In the genomic region with DNA sequence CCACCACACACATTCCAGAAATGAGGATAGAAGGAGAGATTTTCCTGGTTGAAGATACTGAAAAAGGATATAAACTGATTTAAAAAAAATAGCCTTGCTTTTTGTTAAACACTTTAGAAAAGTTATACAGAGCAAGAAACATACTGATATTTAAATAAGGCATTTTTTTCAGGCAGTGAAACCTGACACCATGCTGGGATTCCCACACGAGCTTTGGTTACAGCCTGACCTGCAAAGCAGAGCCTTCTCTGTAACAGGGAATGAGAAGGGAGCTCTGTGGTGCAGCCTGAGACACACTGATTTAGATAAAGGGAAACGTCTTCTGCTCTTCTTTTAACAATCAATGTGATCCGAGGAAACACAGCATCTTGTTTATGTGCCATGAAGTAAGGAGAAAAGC, we compare ENCODE assay signal across 16 mouse cellular contexts. TPM values are rescaled to one million over a fixed set of nuclear protein-coding genes. Genes with fewer than 3 reads are reported as not detected.
DNase-seq lines count a peak whose midpoint lies in the region; ATAC-seq lines count a peak whose summit lies in the region.
"Had no signal": no experiment of that assay in that cellular context is flagged by ENCODE, and none has a peak within 500 bp of the region (broad histone marks: within the 10 kb centered on the region; RNA-seq: fewer than 3 reads in every experiment).

No protein-coding gene starts in this region.

- 4% methylated on average over 3 of the region's 3 CpGs for WGBS in heart, embryonic 15.5 days
- 4% methylated on average over 3 of the region's 3 CpGs for WGBS in embryonic facial prominence, embryonic 13.5 days
- whole genome bisulfite sequencing in hindbrain, embryonic 14.5 days = 13% methylated on average over 3 of the region's 3 CpGs

- no peak for ATAC-seq in heart, embryonic 15.5 days (replicated peaks; ENCODE audit: insufficient number of reproducible peaks, insufficient read depth, low FRiP score, low read depth)
- no peak for ATAC-seq in embryonic facial prominence, embryonic 13.5 days (ENCODE audit: insufficient number of reproducible peaks, insufficient read depth, low FRiP score, low TSS enrichment, low read depth)
- ATAC-seq in hindbrain, embryonic 14.5 days (ENCODE audit: low FRiP score) = no peak
- ATAC-seq: forebrain, embryonic 16.5 days; inflammation-experienced regulatory T-cells, adult 6 months had no signal

- H3K4me1 ChIP-seq in heart, embryonic 15.5 days (replicated peaks) = peaks cover 5% of the 10 kb centered on the region
- H3K4me1 ChIP-seq in embryonic facial prominence, embryonic 13.5 days = peaks cover 19% of the 10 kb centered on the region
- peaks cover 10% of the 10 kb centered on the region; the same call in 1 of the 2 replicates for H3K4me1 ChIP-seq in hindbrain, embryonic 14.5 days (replicated peaks; ENCODE audit: control insufficient read depth, insufficient read depth, low read length)

- no peak overlapping the region for H3K9ac ChIP-seq in heart, embryonic 15.5 days
- H3K9ac ChIP-seq in embryonic facial prominence, embryonic 13.5 days = no peak overlapping the region
- no peak overlapping the region for H3K9ac ChIP-seq in hindbrain, embryonic 14.5 days
- H3K9ac ChIP-seq: neural tube, embryonic 13.5 days had no signal

- no peak for DNase-seq in heart, adult 11 months
- DNase-seq in 3T3-L1 (ENCODE audit: low read depth, low spot score) (peak; percentile 45), NIH3T3 (ENCODE audit: low read depth) (peak; percentile 67)
- DNase-seq in spleen, postnatal 14 days (ENCODE audit: low spot score in 2 of 2) = no peak
- DNase-seq in hindbrain, embryonic 14.5 days (ENCODE audit: low spot score) = no peak
- no peak for DNase-seq in cerebellum, postnatal 25 days
- DNase-seq: adrenal gland, postnatal 36 days; cerebellum, adult 9-11 months; heart, adult 2 months; thymus, adult 18-20 months had no signal

- no peak overlapping the region for H3K4me3 ChIP-seq in heart, embryonic 15.5 days
- no peak overlapping the region for H3K4me3 ChIP-seq in embryonic facial prominence, embryonic 13.5 days
- H3K4me3 ChIP-seq in hindbrain, embryonic 14.5 days (replicated peaks; ENCODE audit: low read length) = no peak overlapping the region
- H3K4me3 ChIP-seq: heart, adult 2 months; neural tube, embryonic 13.5 days had no signal

- H3K9me3 ChIP-seq in heart, embryonic 15.5 days (replicated peaks) = no peaks in the 10 kb centered on the region
- no peaks in the 10 kb centered on the region for H3K9me3 ChIP-seq in embryonic facial prominence, embryonic 13.5 days
- no peaks in the 10 kb centered on the region for H3K9me3 ChIP-seq in hindbrain, embryonic 14.5 days (ENCODE audit: control insufficient read depth, low read length)
- H3K9me3 ChIP-seq: neural tube, embryonic 13.5 days had no signal

- 0 out of 2 replicates have a peak overlapping the region, but pooled peaks have one; percentile 1 for H3K27ac ChIP-seq in heart, embryonic 15.5 days
- peak overlapping the region; percentile 12; the same call in 1 of the 2 replicates for H3K27ac ChIP-seq in embryonic facial prominence, embryonic 13.5 days
- no peak overlapping the region for H3K27ac ChIP-seq in hindbrain, embryonic 14.5 days
- H3K27ac ChIP-seq: heart, adult 2 months; neural tube, embryonic 13.5 days had no signal

- H3K36me3 ChIP-seq in heart, embryonic 15.5 days = peaks cover 19% of the 10 kb centered on the region
- peaks cover 32% of the 10 kb centered on the region for H3K36me3 ChIP-seq in embryonic facial prominence, embryonic 13.5 days
- peaks cover 37% of the 10 kb centered on the region for H3K36me3 ChIP-seq in hindbrain, embryonic 14.5 days (replicated peaks; ENCODE audit: control insufficient read depth, insufficient read depth)

- H3K27me3 ChIP-seq in heart, embryonic 15.5 days = no peaks in the 10 kb centered on the region
- H3K27me3 ChIP-seq in embryonic facial prominence, embryonic 13.5 days = no peaks in the 10 kb centered on the region
- no peaks in the 10 kb centered on the region for H3K27me3 ChIP-seq in hindbrain, embryonic 14.5 days (ENCODE audit: control insufficient read depth, insufficient read depth, low read length)
- H3K27me3 ChIP-seq: neural tube, embryonic 13.5 days had no signal

- no peak overlapping the region for H3K4me2 ChIP-seq in heart, embryonic 15.5 days
- H3K4me2 ChIP-seq in embryonic facial prominence, embryonic 13.5 days = no peak overlapping the region
- no peak overlapping the region for H3K4me2 ChIP-seq in hindbrain, embryonic 14.5 days (replicated peaks)
- H3K4me2 ChIP-seq: neural tube, embryonic 13.5 days had no signal

RNA-seq across cellular contexts. Expression of gene Zfp14, which starts 2.4 kb away (rescaled TPM):
- polyA plus RNA-seq in heart, embryonic 15.5 days (2015; fragmentation: Nextera tagmentation; extraction: Ambion mirVana) = 3.3 and 4.1 TPM in 2 replicates
- 5.5 and 7.1 TPM in 2 replicates for polyA plus RNA-seq in embryonic facial prominence, embryonic 13.5 days (2015; fragmentation: Nextera tagmentation; extraction: Ambion mirVana)
- 10.9 and 13.6 TPM in 2 replicates for polyA plus RNA-seq in hindbrain, embryonic 14.5 days (2014; fragmentation: Nextera tagmentation; extraction: Ambion mirVana)

RNA-seq across cellular contexts. Expression of gene Zfp82, which starts 19.1 kb away (rescaled TPM):
- 3.5 and 4.6 TPM in 2 replicates for polyA plus RNA-seq in heart, embryonic 15.5 days (2015; fragmentation: Nextera tagmentation; extraction: Ambion mirVana)
- polyA plus RNA-seq in embryonic facial prominence, embryonic 13.5 days (2015; fragmentation: Nextera tagmentation; extraction: Ambion mirVana) = 8.3 and 10.8 TPM in 2 replicates
- polyA plus RNA-seq in hindbrain, embryonic 14.5 days (2014; fragmentation: Nextera tagmentation; extraction: Ambion mirVana) = 10.3 and 12.2 TPM in 2 replicates

RNA-seq across cellular contexts. Expression of gene Gm26920, which starts 36.6 kb away (rescaled TPM):
- polyA plus RNA-seq in heart, embryonic 15.5 days (2015; fragmentation: Nextera tagmentation; extraction: Ambion mirVana) = 0.59 TPM in 1 of 2 replicates, not detected in the other
- 1.2 and 2.2 TPM in 2 replicates for polyA plus RNA-seq in embryonic facial prominence, embryonic 13.5 days (2015; fragmentation: Nextera tagmentation; extraction: Ambion mirVana)
- polyA plus RNA-seq in hindbrain, embryonic 14.5 days (2014; fragmentation: Nextera tagmentation; extraction: Ambion mirVana) = 0.96 and 2.2 TPM in 2 replicates
- polyA plus RNA-seq: heart, adult 2 months; liver, adult 2 months had no signal

RNA-seq across cellular contexts. Expression of gene Zfp566, which starts 36.7 kb away (rescaled TPM):
- polyA plus RNA-seq in heart, embryonic 15.5 days (2015; fragmentation: Nextera tagmentation; extraction: Ambion mirVana) = 5.1 and 6.3 TPM in 2 replicates
- polyA plus RNA-seq in embryonic facial prominence, embryonic 13.5 days (2015; fragmentation: Nextera tagmentation; extraction: Ambion mirVana) = 14.5 and 18.7 TPM in 2 replicates
- 14.3 and 15.0 TPM in 2 replicates for polyA plus RNA-seq in hindbrain, embryonic 14.5 days (2014; fragmentation: Nextera tagmentation; extraction: Ambion mirVana)

RNA-seq across cellular contexts. Expression of gene Zfp260, which starts 41.0 kb away (rescaled TPM):
- polyA plus RNA-seq in heart, embryonic 15.5 days (2015; fragmentation: Nextera tagmentation; extraction: Ambion mirVana) = 72.9 and 75.3 TPM in 2 replicates
- 149 and 151 TPM in 2 replicates for polyA plus RNA-seq in embryonic facial prominence, embryonic 13.5 days (2015; fragmentation: Nextera tagmentation; extraction: Ambion mirVana)
- polyA plus RNA-seq in hindbrain, embryonic 14.5 days (2014; fragmentation: Nextera tagmentation; extraction: Ambion mirVana) = 88.6 and 97.8 TPM in 2 replicates

Comparison
In these comparisons a context has a peak if more than half of its experiments do, and no peak if none do; other contexts are left out.
1. DNase-seq: peak in 3T3-L1 (single experiment) and NIH3T3 (single experiment); none in heart, adult 11 months (single experiment), spleen, postnatal 14 days (0 of 2), hindbrain, embryonic 14.5 days (single experiment) and cerebellum, postnatal 25 days (0 of 2).